Mouse (Mus musculus) limb, embryonic 14.5 days (tissue): Measurements from ENCODE around the gene Slc25a21. TPM values are rescaled to one million over a fixed set of nuclear protein-coding genes. Genes with fewer than 3 reads are reported as not detected.

Experiments used
- ATAC-seq: fragments of 200-750 bp; cut with Nextera tagmentation; 2 replicates; pipeline ENCODE4 v1.8.0; 2017; ENCODE audit warnings: low read depth, moderate number of reproducible peaks, moderate TSS enrichment; ENCODE audit not compliant: low FRiP score
- DNase-seq: peaks from one replicate; pipeline ENCODE4 v3.0.0-alpha.2; 2015; ENCODE audit warnings: low spot score
- H3K27ac ChIP-seq: fragments of 300-500 bp; sonication (generic); replicated peaks from 2 replicates; pipeline ENCODE4 v1.5.1; 2014; ENCODE audit warnings: low read depth, mild to moderate bottlenecking, low read length, moderate library complexity, mixed read lengths
- H3K27me3 ChIP-seq: fragments of 300-500 bp; sonication (generic); 2 replicates; pipeline ENCODE4 v1.6.1; 2014; ENCODE audit warnings: low read length, mixed read lengths; ENCODE audit not compliant: control insufficient read depth, insufficient read depth
- H3K36me3 ChIP-seq: fragments of 300-500 bp; sonication (generic); 2 replicates; pipeline ENCODE4 v1.6.1; 2014; ENCODE audit warnings: mild to moderate bottlenecking, low read length, moderate library complexity, mixed read lengths; ENCODE audit not compliant: control insufficient read depth, insufficient read depth
- H3K4me1 ChIP-seq: fragments of 300-500 bp; sonication (generic); 2 replicates; pipeline ENCODE4 v1.6.1; 2014; ENCODE audit warnings: antibody characterized with exemption, low read length, mixed read lengths; ENCODE audit not compliant: control insufficient read depth, insufficient read depth
- H3K4me2 ChIP-seq: fragments of 300-500 bp; sonication (generic); replicated peaks from 2 replicates; pipeline ENCODE4 v1.6.1; 2014; ENCODE audit warnings: low read depth, mild to moderate bottlenecking, low read length, moderate library complexity; ENCODE audit not compliant: severe bottlenecking
- H3K4me3 ChIP-seq: fragments of 300-500 bp; sonication (generic); replicated peaks from 2 replicates; pipeline ENCODE4 v1.5.1; 2014; ENCODE audit warnings: low read length
- H3K9ac ChIP-seq: fragments of 300-500 bp; sonication (generic); 2 replicates; pipeline ENCODE4 v1.6.1; 2014; ENCODE audit warnings: mild to moderate bottlenecking, low read depth, low read length, moderate library complexity; ENCODE audit not compliant: severe bottlenecking
- H3K9me3 ChIP-seq: fragments of 300-500 bp; sonication (generic); 2 replicates; pipeline ENCODE4 v1.6.1; 2016; ENCODE audit warnings: low read length; ENCODE audit not compliant: control insufficient read depth
- POLR2A ChIP-seq: fragments of 200-500 bp; IDR thresholded peaks from 2 replicates; pipeline ENCODE4 v1.8.0; 2012; ENCODE audit warnings: inconsistent platforms, mild to moderate bottlenecking, moderate library complexity, borderline replicate concordance; ENCODE audit not compliant: insufficient read depth, insufficient read length; ENCODE audit errors: extremely low read depth
- WGBS: fragments of 180-500 bp; shearing (Covaris S2); extraction: QIAGEN DNeasy Blood & Tissue Kit; methylation state at CpG from one replicate; pipeline ENCODE4 v1.1.7; 2014; 5-methylcytosine and 5-hydroxymethylcytosine counted together
- polyA plus RNA-seq, 2 experiments: library from polyadenylated mRNA; depleted of rRNA in 1 of 2; stranded (reverse) in 1 of 2; unstranded in 1 of 2; fragments of >200 nt; fragmentation: Nextera tagmentation in 1 of 2; extraction: Ambion mirVana in 1 of 2; gene quantifications; 2 replicates each; pipeline versions ENCODE4 v1.2.1 to v1.2.3; 2012 to 2014

Slc25a21 gene
- polyA plus RNA-seq, 2 experiments, result 0.24 to 0.45 TPM

- Histone ChIP-seq H3K4me3 (peak overlapping the region; percentile 51), H3K9me3 (no peaks in the 10 kb centered on the region), H3K36me3 (no peaks in the 10 kb centered on the region), H3K27me3 (peaks cover 17% of the 10 kb centered on the region), H3K4me2 (peak overlapping the region; percentile 85), H3K4me1 (no peaks in the 10 kb centered on the region), H3K9ac (peak overlapping the region; percentile 60), H3K27ac (no peak overlapping the region)
- WGBS, result 8% methylated on average over 8 of the region's 8 CpGs
- TF ChIP-seq POLR2A, result no peak
- ATAC-seq (no peak), DNase-seq (no peak)
Measured at GRCm38 (mm10) chr12:57196286-57196607, 1.0 kb downstream of the Slc25a21 start.

- TF ChIP-seq POLR2A, result no peak
Measured at GRCm38 (mm10) chr12:57194609-57195008, 2.7 kb downstream of the Slc25a21 start.

GRCm38 (mm10) chr12:57187032-57187431 lies 10.2 kb downstream of the Slc25a21 start:
- no peak overlapping the region for H3K27ac ChIP-seq
- H3K4me2 ChIP-seq, result no peak overlapping the region
- no peaks in the 10 kb centered on the region for H3K36me3 ChIP-seq
- no peak overlapping the region for H3K4me3 ChIP-seq
- no peaks in the 10 kb centered on the region for H3K4me1 ChIP-seq
- no peak for DNase-seq
- ATAC-seq, result no peak
- 80% methylated on average over 4 of the region's 4 CpGs for WGBS
- no peaks in the 10 kb centered on the region for H3K9me3 ChIP-seq
- no peaks in the 10 kb centered on the region for H3K27me3 ChIP-seq
- TF ChIP-seq POLR2A, result no peak
- H3K9ac ChIP-seq, result no peak overlapping the region

More at GRCm38 (mm10) chr12:57194609-57195008, 2.7 kb downstream of the Slc25a21 start:
- WGBS, result 32% methylated on average over 3 of the region's 3 CpGs
- no peak for DNase-seq
- ATAC-seq, result no peak
- H3K27ac ChIP-seq, result no peak overlapping the region
- H3K9ac ChIP-seq, result no peak overlapping the region
- peaks cover 17% of the 10 kb centered on the region for H3K27me3 ChIP-seq
- no peak overlapping the region for H3K4me2 ChIP-seq
- no peak overlapping the region for H3K4me3 ChIP-seq
- no peaks in the 10 kb centered on the region for H3K4me1 ChIP-seq
- no peaks in the 10 kb centered on the region for H3K36me3 ChIP-seq
- H3K9me3 ChIP-seq, result no peaks in the 10 kb centered on the region

- WGBS, result 72% methylated on average over 2 of the region's 2 CpGs
- no peak for ATAC-seq
Measured at GRCm38 (mm10) chr12:57186126-57186525, 11.1 kb downstream of the Slc25a21 start.

GRCm38 (mm10) chr12:57185475-57185874 lies 11.8 kb downstream of the Slc25a21 start:
- no peaks in the 10 kb centered on the region for H3K9me3 ChIP-seq
- H3K4me1 ChIP-seq, result no peaks in the 10 kb centered on the region
- ATAC-seq (no peak), DNase-seq (no peak)
- 0% methylated on average over 1 of the region's 1 CpGs for WGBS
- no peak overlapping the region for H3K9ac ChIP-seq
- no peaks in the 10 kb centered on the region for H3K27me3 ChIP-seq
- no peaks in the 10 kb centered on the region for H3K36me3 ChIP-seq
- H3K4me2 ChIP-seq, result no peak overlapping the region
- no peak overlapping the region for H3K4me3 ChIP-seq
- H3K27ac ChIP-seq, result no peak overlapping the region
- TF ChIP-seq POLR2A, result no peak

More at GRCm38 (mm10) chr12:57186126-57186525, 11.1 kb downstream of the Slc25a21 start:
- no peak overlapping the region for H3K27ac ChIP-seq
- H3K4me3 ChIP-seq, result no peak overlapping the region
- no peaks in the 10 kb centered on the region for H3K27me3 ChIP-seq
- no peaks in the 10 kb centered on the region for H3K4me1 ChIP-seq
- no peaks in the 10 kb centered on the region for H3K9me3 ChIP-seq
- H3K9ac ChIP-seq, result no peak overlapping the region
- DNase-seq, result no peak
- H3K4me2 ChIP-seq, result no peak overlapping the region
- TF ChIP-seq POLR2A, result no peak
- no peaks in the 10 kb centered on the region for H3K36me3 ChIP-seq
